Mouse (Mus musculus): ENCODE data around the gene Nrxn2.

- no peak for TF ChIP-seq CTCF (IDR thresholded peaks at IDR 0.05; ENCODE audit: low read depth)
- TF ChIP-seq EP300 (optimal IDR thresholded peaks at IDR 0.05): no peak
Observed at GRCm38 (mm10) chr19:6494032-6494431, 75.5 kb downstream of the Nrxn2 start.
